Mouse (Mus musculus): Measurements from ENCODE around the gene Chst11. TPM values are rescaled to one million over a fixed set of nuclear protein-coding genes. Genes with fewer than 3 reads are reported as not detected.

Chst11 gene
- polyA plus RNA-seq (2014; fragmentation: Illumina TruSeq; extraction: RNeasy Lipid Tissue Mini Kit (QIAGEN cat#74804); ENCODE audit: low replicate concordance): 3.7 TPM

DNA sequence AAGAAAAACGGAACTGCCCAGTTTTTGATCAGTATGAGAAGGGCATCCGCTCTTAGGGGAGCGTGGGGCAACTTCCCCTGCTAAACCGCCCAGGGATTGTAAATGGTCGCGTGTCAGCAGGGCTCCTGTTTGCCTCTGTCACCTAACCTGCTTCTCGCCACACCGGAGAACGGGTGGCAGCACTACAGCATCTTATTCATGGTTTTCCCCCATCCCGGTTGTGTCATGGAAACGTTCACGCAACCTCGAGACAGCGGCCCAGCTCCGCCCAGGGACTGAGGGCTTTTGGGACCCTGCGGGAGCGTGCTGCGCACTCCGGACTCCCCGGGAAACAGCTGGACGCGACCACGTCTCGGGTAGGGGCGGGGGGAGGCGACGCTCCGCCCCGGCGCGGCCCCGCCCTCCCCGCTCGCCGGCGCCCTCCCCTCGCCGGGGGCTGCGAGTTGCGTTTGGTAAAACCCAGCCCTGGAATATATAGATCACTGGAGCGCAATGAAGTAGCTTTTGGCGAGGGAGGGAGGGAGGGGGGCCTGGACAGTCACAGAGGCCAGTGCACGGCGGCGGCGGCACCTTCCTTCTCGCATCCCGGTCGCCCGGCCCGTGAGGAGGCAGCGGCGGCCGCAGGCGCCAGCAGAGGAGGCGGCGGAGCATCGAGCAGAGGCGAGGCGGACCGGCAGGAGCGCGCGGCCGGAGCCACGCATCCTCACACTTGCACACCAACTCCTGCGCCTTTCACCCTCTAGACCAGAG is at the start of gene Chst11:
Gene Chst11 (plus strand): TSS at position 549 of the 750 bp plus-strand sequence.

Other genes with a start within 250 kb of the Chst11 start
- gene Nfyb, start 221.4 kb upstream of the Chst11 start, polyA plus RNA-seq (2014; fragmentation: Illumina TruSeq; extraction: RNeasy Lipid Tissue Mini Kit (QIAGEN cat#74804); ENCODE audit: low replicate concordance): 38.1 TPM
- 211 TPM for gene Txnrd1, start 151.5 kb upstream of the Chst11 start, polyA plus RNA-seq (2014; fragmentation: Illumina TruSeq; extraction: RNeasy Lipid Tissue Mini Kit (QIAGEN cat#74804); ENCODE audit: low replicate concordance)
- gene Eid3, start 118.9 kb upstream of the Chst11 start, polyA plus RNA-seq (2014; fragmentation: Illumina TruSeq; extraction: RNeasy Lipid Tissue Mini Kit (QIAGEN cat#74804); ENCODE audit: low replicate concordance): 1.0 TPM

All from small intestine, adult 10 weeks (tissue).